Mouse (Mus musculus): ENCODE measurements at regions not wholly inside any gene's neighbourhood (a gene's known extent, or its start where the extent isn't known, plus 50 kb on each side); places are given as distances from the start of the nearest gene placed in this dataset.

DNA sequence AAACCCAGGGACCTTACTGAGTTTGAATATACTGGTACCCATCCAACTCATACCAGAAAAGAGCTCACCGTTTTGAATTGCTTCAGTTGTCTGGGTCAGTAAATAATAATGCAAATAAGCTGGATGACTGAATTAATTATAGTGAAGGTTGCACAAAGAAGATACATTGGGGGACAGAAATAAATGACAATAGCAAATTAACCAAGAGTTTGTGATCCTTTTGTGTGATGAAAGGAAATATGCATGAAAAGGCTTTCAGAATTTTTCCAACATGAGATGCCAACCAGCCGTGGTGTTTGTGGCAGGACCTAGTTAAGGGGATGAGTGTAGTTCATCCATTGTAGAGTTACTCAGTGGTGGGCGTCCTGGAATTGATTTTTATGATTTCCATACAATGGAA is 186.5 kb upstream of the Pik3r1 start:
- no peak for DNase-seq (ENCODE audit: low spot score in 2 of 2)

DNA sequence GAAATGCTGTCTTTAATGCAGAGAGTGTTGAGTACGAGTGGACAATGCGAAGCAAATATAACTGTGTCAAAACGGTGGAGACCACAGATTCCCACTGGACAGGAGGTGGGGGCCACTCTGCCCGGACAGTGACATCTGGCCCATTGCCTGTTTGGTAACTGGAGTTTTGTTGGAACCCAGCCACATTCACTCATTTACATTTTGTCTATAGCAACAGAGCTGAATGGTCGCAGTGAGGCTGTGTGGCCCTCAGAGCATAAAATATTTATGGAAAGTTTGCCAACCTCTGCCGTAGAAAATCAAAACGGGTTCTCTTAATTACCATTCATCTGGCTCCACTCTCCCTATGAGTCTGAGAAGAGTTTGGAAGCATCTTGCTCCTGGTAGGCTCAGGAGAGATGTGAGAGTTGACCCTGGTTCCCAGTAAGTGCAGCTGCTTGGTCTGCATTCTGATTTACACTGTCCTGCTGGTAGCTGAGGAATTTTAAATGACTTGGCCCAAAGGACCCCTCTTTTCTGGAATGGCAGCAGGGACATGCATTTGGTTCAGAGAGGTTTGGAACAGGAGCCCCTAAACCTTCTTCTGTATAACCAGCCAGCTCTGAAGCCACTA is 187.9 kb upstream of the Pik3r1 start:
- no peak for DNase-seq (ENCODE audit: low spot score in 2 of 2)

DNA sequence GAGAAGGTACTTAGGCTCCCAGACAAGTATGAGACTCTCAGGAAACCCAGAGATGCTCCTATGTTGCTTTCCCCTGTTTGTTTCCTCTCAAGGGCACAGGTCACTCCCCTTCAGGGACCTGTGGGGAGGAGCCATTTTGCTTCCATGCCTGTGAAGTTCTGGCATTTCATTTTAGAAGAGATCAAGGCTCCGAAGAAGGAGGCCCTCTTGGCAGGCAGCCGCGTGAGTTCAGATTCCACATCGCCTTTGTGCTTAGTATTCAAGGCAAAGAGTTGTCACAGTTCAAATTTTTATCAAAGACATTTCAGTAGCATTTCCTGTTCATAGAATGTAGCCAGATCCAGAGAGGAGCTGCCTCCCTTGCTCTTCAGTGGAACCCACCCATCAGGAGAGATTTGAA is 189.8 kb upstream of the Pik3r1 start:
- no peak for DNase-seq (ENCODE audit: low spot score in 2 of 2)

DNA sequence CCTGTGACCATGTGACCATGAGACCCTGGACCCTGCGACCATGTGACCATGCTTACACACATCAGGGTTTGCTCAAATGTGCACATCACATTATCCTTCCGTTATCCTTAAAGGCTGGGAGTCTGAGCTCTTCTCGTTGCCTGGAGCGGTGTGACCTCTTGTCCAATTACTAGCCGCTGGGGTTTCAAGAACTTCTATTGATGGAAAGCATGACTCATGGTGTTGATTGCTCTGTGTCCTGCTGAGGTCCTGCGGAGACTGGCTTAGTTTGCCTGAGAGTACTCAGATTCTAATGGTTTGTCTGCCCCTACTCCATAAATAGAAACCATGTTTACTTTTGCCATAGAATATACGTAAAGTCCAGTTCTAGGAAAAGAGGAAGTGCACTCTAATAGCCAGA is 197.5 kb upstream of the Pik3r1 start:
- DNase-seq (ENCODE audit: low spot score in 2 of 2) = no peak

DNA sequence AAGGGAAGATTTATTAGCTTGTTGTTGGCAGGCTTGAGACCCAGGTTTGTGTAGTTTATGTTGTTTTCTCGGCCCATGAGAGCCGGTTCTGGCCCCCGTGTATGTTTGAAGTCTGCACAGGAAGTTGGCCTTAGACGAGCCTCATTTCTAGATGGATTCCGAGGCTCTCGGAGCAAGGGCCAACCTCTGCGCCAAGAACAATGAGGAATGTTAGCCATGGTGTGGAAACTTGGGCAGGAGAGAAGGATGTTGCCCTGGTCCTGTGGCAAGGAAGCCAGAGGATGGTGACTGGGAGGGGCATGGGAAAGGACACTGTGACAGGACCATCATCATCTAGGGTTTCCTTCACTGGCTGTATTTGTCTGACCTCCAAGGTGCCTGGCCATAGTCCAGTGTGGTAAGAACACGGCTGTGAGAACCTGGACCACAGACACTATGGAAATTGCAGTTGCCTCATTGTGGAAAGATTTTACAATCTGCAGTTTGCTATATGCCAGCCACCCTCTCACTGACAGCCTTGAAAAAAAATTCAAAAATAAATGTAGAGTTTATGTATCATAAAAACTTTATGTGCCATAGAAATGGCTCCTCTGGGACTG is 198.9 kb upstream of the Pik3r1 start:
- no peak for DNase-seq (ENCODE audit: low spot score in 2 of 2)

DNA sequence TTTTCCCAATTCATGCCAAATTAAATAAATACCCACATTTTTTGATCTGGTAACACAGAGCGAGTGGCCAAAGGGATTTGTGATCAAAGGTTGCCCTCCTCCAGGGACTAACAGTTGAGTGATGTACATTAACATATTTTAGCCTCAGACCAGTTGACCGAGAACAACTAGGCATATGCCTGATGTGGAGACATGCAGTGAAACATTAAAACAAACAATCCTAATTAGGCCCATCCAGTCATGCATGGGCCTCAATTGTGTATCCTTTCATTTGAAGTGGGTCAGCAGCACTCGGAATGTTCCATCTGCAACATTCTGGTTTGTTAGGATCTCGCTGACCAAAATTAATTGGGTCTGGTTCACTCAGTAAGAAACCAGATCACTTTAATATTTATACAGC is 199.4 kb upstream of the Pik3r1 start:
- no peak for DNase-seq (ENCODE audit: low spot score in 2 of 2)

DNA sequence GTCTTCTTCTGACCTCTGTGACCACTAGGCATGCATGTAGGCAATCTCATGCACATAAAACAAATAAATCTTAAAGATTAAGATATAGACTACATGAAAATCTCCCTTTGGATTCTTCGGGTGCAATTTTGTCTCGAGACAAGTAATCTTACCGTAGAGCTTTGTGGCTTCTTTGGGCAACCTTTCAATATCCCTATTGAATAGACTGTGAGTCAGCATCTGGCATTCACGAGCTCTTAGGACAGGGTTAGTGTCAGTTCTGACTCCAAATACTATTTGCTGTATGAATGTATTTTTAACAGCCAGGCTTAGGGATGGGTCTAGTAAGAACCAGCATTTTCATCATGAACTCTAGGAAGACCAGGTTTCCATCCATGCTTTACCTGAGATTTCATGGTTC is 208.7 kb upstream of the Pik3r1 start:
- no peak for DNase-seq (ENCODE audit: low spot score in 2 of 2)

DNA sequence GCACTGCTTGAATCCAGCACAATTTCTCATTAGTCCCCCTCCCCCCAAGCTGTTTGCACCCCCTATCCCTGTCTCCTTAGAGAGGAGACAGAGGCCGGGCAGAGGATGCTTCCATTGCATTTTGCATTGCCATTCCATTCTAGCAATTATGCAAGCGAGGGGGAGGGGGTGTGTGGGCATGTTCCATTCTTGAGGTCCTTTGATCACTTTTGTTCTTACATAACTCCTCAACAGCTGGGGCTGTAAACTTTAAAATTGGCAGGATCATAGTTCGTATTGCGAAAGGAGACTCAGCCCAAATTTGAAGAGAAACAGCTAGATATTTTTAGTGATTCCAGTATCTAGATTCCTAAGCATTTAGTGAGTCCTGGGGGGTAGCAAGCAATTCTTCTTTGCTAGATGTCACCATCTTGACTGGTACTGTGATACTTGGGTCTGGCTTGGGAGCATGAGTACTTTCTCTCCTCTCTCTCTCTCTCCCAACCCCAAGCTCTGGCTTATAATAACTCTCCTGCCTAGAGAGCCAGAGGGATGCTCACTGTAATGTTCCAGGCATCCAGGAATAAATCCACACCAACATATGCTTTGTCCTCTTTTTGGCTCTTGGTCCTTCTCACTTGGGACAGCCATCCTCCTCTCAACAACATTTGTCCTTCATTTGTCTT is 212.3 kb upstream of the Pik3r1 start:
- no peak for DNase-seq (ENCODE audit: low spot score in 2 of 2)

DNA sequence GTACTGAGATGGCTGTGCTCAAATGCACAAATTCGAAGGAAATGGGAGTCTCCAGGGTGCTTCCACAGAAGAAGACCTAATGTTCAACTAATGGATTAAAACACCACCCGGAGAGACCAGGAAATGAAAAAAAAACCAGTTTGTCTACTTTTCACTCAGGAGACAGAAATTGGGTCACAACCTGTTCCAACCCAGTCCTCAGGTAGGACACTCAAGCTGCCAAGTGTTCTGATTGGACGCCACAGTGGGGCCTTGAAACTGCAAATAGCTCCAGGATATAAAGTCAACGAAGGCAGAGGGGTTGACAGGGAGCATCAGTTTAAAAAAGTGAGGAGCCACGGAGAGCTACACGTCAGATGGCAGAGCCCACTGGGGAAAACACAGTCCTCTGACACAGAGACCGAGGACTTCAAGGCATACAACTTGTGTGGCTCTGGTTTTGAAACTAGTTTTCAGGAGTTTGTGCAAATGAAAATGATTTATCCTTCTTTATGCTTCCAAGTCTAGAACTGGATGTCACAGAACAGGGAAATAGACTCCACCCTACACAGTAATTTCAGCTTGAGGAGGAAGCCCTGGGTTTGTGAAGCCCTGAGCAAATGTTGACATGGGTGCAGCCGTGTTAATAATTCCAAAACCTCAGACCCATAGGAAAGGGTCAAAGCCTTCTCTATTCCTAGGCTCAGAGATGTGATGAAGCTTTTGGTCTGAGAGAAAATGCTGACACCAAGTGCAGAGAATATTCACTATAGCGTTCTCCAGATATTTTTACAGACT is 220.8 kb upstream of the Pik3r1 start:
- DNase-seq (ENCODE audit: low spot score in 2 of 2) = no peak

DNA sequence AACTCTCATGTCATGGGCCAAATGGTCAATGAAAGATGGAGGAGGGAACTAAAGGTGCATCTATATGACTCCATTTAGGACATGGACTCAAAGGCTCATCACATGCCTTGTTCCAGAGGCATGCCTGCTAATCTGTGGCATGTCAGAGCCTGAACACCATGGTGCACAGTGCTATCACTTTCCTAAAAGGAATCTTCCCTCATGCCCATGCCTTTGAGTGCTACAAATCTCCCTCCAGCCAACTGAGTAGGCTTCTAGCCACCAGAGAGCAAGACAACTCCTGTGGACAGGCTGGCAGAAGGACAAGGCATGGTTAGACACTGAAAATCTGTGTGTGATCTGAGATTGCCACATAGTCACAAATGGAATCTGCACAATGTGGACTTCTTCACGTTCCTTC is 223.7 kb upstream of the Pik3r1 start:
- DNase-seq (ENCODE audit: low spot score in 2 of 2) = no peak

DNA sequence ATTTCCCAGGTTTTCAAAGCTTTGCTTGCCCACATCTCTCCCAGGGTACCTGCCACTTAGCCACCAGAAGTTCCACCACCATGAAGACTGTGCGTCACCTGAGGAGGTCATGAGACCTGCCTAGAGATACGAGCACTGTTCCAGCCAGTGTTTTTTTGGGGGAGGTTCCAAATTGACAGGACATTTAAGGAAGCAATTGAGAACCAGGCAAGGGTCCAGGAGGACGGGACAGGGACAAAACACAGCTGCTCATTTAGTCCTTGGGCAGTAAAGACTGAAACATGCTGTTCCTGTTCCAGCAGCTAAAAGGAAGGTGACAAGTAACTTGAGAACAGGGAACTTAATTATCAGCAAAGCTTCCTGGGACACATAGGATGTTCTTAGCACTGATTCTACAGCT is 226.8 kb upstream of the Pik3r1 start:
- no peak for DNase-seq (ENCODE audit: low spot score in 2 of 2)

DNA sequence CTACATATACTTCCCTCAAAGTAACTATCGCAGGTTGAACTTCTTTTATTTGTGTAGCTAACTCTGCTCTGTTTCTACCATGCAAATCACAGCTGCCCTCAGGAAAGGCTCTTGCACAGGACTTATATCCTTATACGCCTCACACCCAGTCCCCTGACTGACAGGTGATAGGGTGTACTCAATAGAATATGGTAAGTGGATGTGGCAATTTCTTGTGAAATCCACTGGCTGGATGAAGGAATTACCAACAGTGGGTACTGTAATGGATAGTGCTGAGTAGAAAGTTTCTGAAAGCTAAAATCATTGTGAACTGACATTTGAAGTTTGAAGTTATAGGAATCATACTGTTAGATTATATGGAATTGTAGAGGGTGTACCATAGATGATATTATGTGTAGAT is 227.5 kb upstream of the Pik3r1 start:
- DNase-seq (ENCODE audit: low spot score in 2 of 2) = no peak

DNA sequence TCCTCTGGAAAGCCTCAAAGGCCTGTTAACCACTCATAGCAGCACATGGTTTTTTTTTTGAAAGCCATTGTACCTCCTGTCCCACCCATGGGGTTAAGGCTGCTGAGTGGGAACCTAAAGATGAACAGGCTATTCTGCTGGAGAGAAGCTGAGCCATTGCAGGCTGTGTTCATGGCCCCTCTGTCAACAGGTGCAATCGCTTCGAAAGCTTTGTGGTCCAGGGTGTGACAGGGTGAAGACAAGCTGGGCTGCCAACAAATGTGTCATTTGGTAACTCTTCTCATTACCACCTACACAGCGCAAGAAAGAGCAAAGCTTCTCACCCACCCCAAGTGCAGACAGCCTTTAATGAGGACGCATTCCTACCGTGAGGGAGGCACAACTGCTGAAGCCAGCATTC is 228.1 kb upstream of the Pik3r1 start:
- no peak for DNase-seq (ENCODE audit: low spot score in 2 of 2)

DNA sequence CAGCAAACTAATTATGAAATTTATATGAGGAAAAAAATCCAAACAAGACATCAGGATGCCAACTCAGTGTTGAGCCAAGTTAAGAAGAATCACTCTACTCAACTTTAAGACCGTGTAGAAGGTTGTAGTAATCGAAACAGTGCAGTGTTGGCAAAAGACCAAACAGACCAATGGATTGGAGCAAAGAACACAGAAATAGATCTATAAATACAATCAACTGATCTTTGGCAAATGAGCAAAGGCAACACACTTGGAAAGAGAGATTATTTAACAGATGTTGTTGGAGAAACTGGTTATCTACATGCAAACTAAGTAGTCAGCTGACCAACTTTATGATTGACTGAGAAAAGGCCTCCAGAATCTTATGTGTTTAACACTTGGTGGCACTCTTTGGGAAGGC is 229.4 kb upstream of the Pik3r1 start:
- DNase-seq (ENCODE audit: low spot score in 2 of 2) = no peak

DNA sequence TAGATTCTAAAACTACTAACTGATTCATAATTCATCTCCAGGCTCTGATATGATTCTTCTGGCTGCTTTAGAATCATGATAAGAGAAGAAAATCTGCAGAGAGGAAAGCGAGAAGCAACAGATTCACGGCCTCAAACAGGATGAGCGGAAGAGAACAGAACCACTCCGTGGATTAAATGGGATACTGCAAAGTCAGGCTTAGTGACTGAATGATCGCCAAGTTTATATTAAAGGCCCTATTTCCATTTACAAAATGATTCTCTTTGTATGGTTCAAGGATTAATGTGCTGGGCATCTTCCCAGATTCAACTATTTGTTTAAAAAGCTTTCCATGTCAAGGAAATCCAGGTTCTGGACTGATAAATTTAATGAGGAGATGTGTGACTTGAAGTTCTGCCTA is 238.5 kb upstream of the Pik3r1 start:
- no peak for DNase-seq (ENCODE audit: low spot score in 2 of 2)

DNA sequence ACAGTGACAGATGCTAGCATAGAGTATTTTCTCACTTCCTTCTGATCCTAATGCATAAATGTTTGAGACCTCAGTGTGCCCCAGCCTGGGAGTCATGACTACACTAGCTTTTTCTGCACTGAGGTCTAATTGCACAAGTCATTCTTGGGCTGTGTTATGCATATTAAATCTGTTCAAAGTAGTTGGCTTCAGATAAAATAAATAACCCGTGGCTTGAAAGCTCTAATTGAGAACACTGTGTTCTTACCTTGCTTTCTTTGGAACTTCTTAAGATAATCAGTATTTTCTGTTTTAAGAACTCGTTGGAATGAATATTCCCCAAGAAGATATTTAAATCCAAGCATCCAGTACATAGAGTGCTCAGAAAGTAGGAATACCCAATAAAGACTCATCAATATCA is 243.9 kb upstream of the Pik3r1 start:
- DNase-seq (ENCODE audit: low spot score in 2 of 2) = no peak

DNA sequence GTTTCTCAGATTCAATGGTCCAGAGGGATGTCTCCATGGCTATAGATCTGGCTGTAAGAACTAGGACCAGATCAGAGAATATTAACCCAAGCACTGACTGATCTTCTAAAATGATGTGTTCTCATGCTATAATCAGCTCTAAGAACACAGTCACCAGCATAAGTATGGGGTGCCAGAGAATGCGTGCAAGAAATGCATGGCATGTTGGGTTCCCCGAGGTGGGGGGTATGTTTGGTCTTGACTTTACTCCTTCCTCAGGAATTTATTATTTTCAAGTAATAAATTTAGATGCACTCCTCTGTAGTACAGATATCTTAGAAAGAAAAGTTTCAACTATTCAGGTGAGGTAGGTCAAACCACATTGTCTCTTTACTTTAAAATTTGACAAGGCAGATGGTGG is 246.5 kb upstream of the Pik3r1 start:
- no peak for DNase-seq (ENCODE audit: low spot score in 2 of 2)

DNA sequence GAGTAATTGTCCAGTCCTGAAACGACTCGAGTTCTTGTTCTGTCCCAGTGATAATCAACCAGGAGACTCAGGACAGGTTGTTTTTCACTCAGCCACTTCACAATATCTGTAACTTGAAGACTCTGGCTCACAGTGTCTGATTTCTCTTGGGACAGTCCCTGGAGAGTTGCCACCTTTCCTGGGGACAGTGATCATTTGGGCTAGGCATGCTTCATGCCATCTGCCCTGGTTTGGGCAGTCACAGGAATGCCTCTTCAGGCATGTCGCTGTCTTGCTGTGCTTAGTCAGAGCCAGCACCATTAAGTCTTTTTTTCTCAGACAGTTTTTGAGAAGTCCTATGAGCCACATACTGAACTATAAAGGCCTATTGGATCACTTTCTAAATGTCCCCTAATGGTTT is 246.9 kb upstream of the Pik3r1 start:
- no peak for DNase-seq (ENCODE audit: low spot score in 2 of 2)

DNA sequence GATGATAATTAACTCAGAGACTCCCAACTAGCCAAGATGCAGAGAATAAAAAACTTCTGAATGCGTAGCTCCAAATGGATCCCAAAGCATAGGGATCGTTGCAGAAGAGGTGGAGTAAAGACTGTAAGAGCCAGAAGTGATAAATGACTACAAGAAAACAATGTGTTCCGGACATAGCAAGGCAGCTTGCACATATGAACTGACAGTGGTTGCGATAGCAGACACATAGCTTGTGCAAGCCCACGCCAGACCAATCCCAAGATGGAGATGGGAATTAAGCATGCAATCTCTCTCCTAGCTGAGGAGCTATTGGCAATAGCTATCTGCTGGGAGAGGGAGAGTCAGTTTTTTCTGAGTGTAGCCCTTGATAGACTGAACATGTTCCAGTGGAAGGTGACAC is 248.5 kb upstream of the Pik3r1 start:
- DNase-seq (ENCODE audit: low spot score in 2 of 2) = no peak

DNA sequence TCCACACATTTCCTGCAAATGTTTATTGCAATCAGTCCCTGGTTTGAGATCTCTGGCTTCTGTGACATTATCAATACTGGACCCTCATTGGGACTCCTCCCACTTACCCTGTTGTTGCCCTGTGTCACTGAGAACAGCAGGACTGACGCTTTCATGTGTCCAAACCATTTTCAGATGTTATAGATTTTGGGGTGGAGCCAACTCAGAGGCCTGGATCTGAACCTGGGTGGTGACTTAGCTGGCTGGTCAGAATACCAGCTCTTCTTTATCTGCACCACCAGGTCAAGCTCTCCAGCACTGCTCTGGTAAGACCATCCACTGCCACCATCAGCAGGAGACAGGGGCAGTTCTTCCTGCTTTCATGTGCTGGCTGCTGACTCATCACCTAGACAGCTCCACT is 254.3 kb upstream of the Pik3r1 start:
- DNase-seq (ENCODE audit: low spot score in 2 of 2) = no peak

DNA sequence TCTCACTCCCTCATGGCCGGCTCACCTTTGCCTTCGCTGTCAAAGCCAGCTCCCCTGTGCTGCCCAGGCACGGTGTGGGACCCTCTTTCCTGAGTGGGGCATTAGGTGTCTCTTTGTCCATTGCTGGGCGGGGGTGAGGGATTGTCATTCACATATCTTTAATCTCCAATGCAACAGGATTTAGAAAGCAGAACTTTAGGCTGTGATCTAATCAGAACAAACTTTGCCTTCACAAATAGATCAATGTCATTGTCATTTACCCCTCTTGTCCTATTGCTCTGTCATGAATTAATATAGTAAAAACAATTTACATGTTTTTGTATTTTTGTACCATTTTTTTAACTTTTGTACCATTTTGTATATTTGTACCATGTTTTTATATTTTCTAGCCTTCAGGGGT is 254.7 kb upstream of the Pik3r1 start:
- DNase-seq (ENCODE audit: low spot score in 2 of 2) = no peak

DNA sequence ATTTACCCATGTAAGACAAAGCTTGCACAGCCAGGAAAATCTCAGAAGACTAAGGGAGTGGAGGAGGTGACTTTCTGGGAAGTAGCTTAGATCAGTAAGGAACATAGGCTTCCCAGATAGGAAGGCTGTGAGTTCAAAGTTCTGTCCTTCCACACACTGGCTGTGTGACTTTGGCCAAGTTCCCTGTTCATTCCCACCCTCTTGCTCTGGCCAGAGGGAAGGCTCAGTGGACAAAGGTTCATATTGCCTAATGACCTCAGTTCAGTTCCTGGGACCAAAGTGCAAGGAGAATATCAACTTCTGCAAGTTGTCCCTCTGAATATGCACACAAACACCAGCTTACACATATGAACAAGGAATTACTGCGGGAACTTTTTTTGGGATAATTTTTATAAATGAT is 255.6 kb upstream of the Pik3r1 start:
- DNase-seq (ENCODE audit: low spot score in 2 of 2) = no peak

DNA sequence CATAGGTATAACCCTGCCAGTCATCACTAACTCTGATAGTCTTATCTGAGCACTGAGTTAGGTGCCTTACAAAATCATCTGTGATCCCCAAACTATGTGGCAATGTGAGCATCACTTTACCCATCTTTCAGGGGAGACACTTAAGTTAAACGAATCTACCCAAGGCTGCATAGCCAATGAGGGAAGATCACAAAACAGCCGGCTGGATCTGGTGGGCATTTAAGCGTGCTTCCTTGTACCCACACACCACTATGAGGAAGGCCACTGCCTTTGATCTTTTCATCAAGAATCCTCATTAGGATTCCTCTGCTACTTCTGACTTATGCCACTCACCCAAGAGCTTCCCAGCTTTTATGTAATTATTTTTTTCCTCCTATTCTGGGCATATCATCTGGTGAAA is 257.1 kb upstream of the Pik3r1 start:
- no peak for DNase-seq (ENCODE audit: low spot score in 2 of 2)

Data from frontal cortex, postnatal 10 days (tissue).